Mouse (Mus musculus) hindbrain, embryonic 13.5 days (tissue): ENCODE data around the gene Olfr1537. TPM values are rescaled to one million over a fixed set of nuclear protein-coding genes. Genes with fewer than 3 reads are reported as not detected.

Experiments used
- ATAC-seq: fragments of 200-750 bp; cut with Nextera tagmentation; 2 replicates; pipeline ENCODE4 v1.8.0; 2017; ENCODE audit warnings: moderate TSS enrichment; ENCODE audit not compliant: low FRiP score
- H3K27ac ChIP-seq: fragments of 300-500 bp; sonication (generic); 2 replicates; pipeline ENCODE4 v1.5.1; 2015; ENCODE audit warnings: inconsistent platforms, mild to moderate bottlenecking, moderate library complexity
- H3K27me3 ChIP-seq: fragments of 300-500 bp; sonication (generic); 2 replicates; pipeline ENCODE4 v1.6.1; 2015; ENCODE audit warnings: mild to moderate bottlenecking, inconsistent platforms
- H3K36me3 ChIP-seq: fragments of 300-500 bp; sonication (generic); 2 replicates; pipeline ENCODE4 v1.6.1; 2015; ENCODE audit warnings: mild to moderate bottlenecking, inconsistent platforms
- H3K4me1 ChIP-seq: fragments of 300-500 bp; sonication (generic); replicated peaks from 2 replicates; pipeline ENCODE4 v1.6.1; 2015; ENCODE audit warnings: inconsistent platforms
- H3K4me2 ChIP-seq: fragments of 300-500 bp; sonication (generic); 2 replicates; pipeline ENCODE4 v1.6.1; 2015; ENCODE audit warnings: inconsistent platforms, mild to moderate bottlenecking, moderate library complexity
- H3K4me3 ChIP-seq: fragments of 300-500 bp; sonication (generic); 2 replicates; pipeline ENCODE4 v1.5.1; 2015; ENCODE audit warnings: mild to moderate bottlenecking, inconsistent platforms
- H3K9ac ChIP-seq: fragments of 300-500 bp; sonication (generic); 2 replicates; pipeline ENCODE4 v1.6.1; 2015; ENCODE audit warnings: mild to moderate bottlenecking, inconsistent platforms
- H3K9me3 ChIP-seq: fragments of 300-500 bp; sonication (generic); 2 replicates; pipeline ENCODE4 v1.6.1; 2016; ENCODE audit warnings: inconsistent platforms
- WGBS: fragments of 180-500 bp; shearing (Covaris S2); methylation state at CpG from one replicate; pipeline ENCODE4 v1.1.7; 2015; 5-methylcytosine and 5-hydroxymethylcytosine counted together
- polyA plus RNA-seq: library from polyadenylated mRNA; unstranded; fragments of >200 nt; fragmentation: Nextera tagmentation; extraction: Ambion mirVana; gene quantifications from 2 replicates; pipeline ENCODE4 v1.2.1, GENCODE M21; 2015

Olfr1537 gene
- polyA plus RNA-seq, result not detected in 2 replicates

DNA sequence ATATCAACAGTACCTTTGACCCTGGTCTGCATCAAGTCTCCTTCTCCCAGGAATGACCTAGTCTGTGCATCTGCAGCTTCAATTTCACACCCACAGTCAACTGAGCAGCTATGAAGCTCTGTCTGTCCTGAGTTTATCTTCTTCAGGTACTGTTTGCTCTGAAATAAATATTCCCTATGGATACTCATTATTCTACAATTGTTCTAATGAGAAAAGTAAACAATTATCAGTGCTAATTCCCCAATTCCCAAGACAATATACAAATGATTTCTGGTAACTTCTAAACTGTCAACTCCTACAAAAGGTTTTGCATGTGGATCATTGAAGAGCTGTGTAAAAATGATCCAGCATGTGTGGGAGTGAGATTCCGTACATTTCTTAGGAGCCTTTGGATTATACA lies at the start of gene Olfr1537:
Gene Olfr1537 (minus strand): TSS at position 101 of the 400 bp plus-strand sequence.
- Histone ChIP-seq H3K9ac (no peak within 1 kb of the TSS), H3K4me2 (no peak within 1 kb of the TSS), H3K4me1 (no peaks in the 10 kb centered on the region), H3K27me3 (no peaks in the 10 kb centered on the region), H3K9me3 (no peaks in the 10 kb centered on the region), H3K36me3 (no peaks in the 10 kb centered on the region), H3K27ac (no peak within 1 kb of the TSS), H3K4me3 (no peak within 1 kb of the TSS)
- 90% methylated on average over 1 of the region's 1 CpGs for WGBS
- ATAC-seq, result no peak

DNA sequence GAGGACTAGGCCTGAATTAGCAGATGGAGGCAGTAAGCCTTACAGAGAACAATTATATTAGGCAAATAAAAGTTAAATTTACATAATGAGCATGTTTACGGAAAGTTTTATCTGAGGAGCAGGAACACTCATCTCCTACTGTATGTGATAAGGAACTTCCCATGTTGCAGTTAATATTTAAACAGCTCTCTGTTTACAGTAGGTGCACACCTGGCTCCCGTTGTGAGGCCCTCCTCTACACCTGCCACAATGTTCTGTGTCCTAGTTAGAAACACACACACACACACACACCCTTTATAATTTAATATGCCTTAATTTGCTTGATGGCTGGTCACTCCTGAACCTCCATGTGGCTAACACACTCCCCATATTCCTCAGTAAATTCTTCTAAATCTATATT lies 37.3 kb upstream of the Olfr1537 start:
- Histone ChIP-seq H3K27me3 (no peaks in the 10 kb centered on the region), H3K9me3 (no peaks in the 10 kb centered on the region), H3K4me2 (no peak overlapping the region), H3K9ac (no peak overlapping the region), H3K36me3 (no peaks in the 10 kb centered on the region), H3K4me1 (no peaks in the 10 kb centered on the region), H3K4me3 (no peak overlapping the region), H3K27ac (no peak overlapping the region)
- ATAC-seq, result no peak
- 89% methylated on average over 2 of the region's 2 CpGs for WGBS

DNA sequence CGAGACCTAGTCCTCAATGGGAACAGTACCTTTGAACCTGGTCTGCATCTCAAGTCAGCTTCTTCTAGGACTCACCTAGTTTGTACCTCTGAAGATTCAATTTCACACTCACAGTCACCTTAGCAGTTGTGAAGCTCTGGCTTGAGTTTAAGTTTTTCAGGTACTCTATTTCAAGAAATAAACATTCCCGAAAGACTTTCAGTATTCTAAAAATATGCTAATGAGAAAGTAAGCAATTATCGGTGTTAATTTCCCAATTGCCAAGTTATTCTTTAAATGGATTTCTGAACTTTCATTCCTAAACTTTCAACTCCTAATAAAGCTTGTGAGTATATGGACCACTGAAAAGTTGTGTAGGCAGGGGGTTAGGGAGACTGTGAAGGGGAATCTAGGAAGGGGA lies 26.9 kb upstream of the Olfr1537 start, which contains the start of gene Olfr945:
Gene Olfr945 (minus strand): TSS at position 101 of the 400 bp plus-strand sequence.
- H3K4me3 ChIP-seq, result no peak within 1 kb of the TSS

GRCm38 (mm10) chr9:39201620-39202019 lies 48.2 kb downstream of the Olfr1537 start, which contains the start of gene Olfr944:
Gene Olfr944 (plus strand): TSS chr9:39201920.
- Histone ChIP-seq H3K36me3 (no peaks in the 10 kb centered on the region), H3K9me3 (no peaks in the 10 kb centered on the region), H3K4me3 (no peak within 1 kb of the TSS), H3K27ac (no peak within 1 kb of the TSS), H3K4me2 (no peak within 1 kb of the TSS), H3K9ac (no peak within 1 kb of the TSS), H3K4me1 (no peaks in the 10 kb centered on the region), H3K27me3 (no peaks in the 10 kb centered on the region)
- no peak for ATAC-seq

More for the DNA sequence above, 26.9 kb upstream of the Olfr1537 start, which contains the start of gene Olfr945:
- Histone ChIP-seq H3K9ac (no peak within 1 kb of the TSS), H3K9me3 (no peaks in the 10 kb centered on the region), H3K4me2 (no peak within 1 kb of the TSS), H3K4me1 (no peaks in the 10 kb centered on the region), H3K27ac (no peak within 1 kb of the TSS), H3K27me3 (no peaks in the 10 kb centered on the region), H3K36me3 (no peaks in the 10 kb centered on the region)
- no peak for ATAC-seq
- WGBS, result 92% methylated on average over 3 of the region's 3 CpGs

Other genes with a start within 250 kb of the Olfr1537 start
- gene Olfr146, start 226.6 kb downstream of the Olfr1537 start, polyA plus RNA-seq, result not detected in 2 replicates
- not detected in 2 replicates for gene Olfr937, start 185.0 kb downstream of the Olfr1537 start, polyA plus RNA-seq
- gene Olfr938, start 171.1 kb downstream of the Olfr1537 start, polyA plus RNA-seq, result not detected in 2 replicates
- gene Olfr27, start 121.9 kb downstream of the Olfr1537 start, polyA plus RNA-seq, result not detected in 2 replicates
- gene Olfr943, start 83.7 kb downstream of the Olfr1537 start, polyA plus RNA-seq, result not detected in 2 replicates
- not detected in 2 replicates for gene Olfr944, start 48.1 kb downstream of the Olfr1537 start, polyA plus RNA-seq
- not detected in 2 replicates for gene Olfr945, start 26.8 kb upstream of the Olfr1537 start, polyA plus RNA-seq
- gene Olfr948, start 76.1 kb upstream of the Olfr1537 start, polyA plus RNA-seq, result not detected in 2 replicates
- not detected in 2 replicates for gene Olfr951, start 137.4 kb upstream of the Olfr1537 start, polyA plus RNA-seq
- gene Olfr952, start 177.2 kb upstream of the Olfr1537 start, polyA plus RNA-seq, result not detected in 2 replicates
- gene Olfr954, start 206.7 kb upstream of the Olfr1537 start, polyA plus RNA-seq, result not detected in 2 replicates
- not detected in 2 replicates for gene Olfr955, start 221.9 kb upstream of the Olfr1537 start, polyA plus RNA-seq
- not detected in 2 replicates for gene Olfr44, start 244.0 kb upstream of the Olfr1537 start, polyA plus RNA-seq